Mouse (Mus musculus): ENCODE results near the gene Slc44a3. TPM values are rescaled to one million over a fixed set of nuclear protein-coding genes. Genes with fewer than 3 reads are reported as not detected.

Slc44a3 gene
- polyA plus RNA-seq, 1 experiment from 2014 or later: 6.9 TPM

GRCm38 (mm10) chr3:121526096-121527093 is 5.8 kb downstream of the Slc44a3 start:
- H3K36me3 ChIP-seq: no peaks in the 10 kb centered on the region
- no peaks in the 10 kb centered on the region for H3K4me1 ChIP-seq (replicated peaks)
- ATAC-seq (ENCODE audit: low read depth) (no peak), DNase-seq (no peak)
- H3K27me3 ChIP-seq: peaks cover 2% of the 10 kb centered on the region
- WGBS (ENCODE audit: insufficient replicate concordance): 52% methylated on average over 17 of the region's 17 CpGs
- no peak overlapping the region for H3K27ac ChIP-seq
- no peak overlapping the region for H3K9ac ChIP-seq
- H3K9me3 ChIP-seq (replicated peaks): no peaks in the 10 kb centered on the region
- no peak overlapping the region for H3K4me3 ChIP-seq (replicated peaks)
- H3K4me2 ChIP-seq: no peak overlapping the region

- H3K9me3 ChIP-seq (replicated peaks): no peaks in the 10 kb centered on the region
- no peak overlapping the region for H3K4me2 ChIP-seq
- DNase-seq: no peak
- ATAC-seq (ENCODE audit: low read depth): no peak
- 55% methylated on average over 10 of the region's 10 CpGs for WGBS (ENCODE audit: insufficient replicate concordance)
- H3K4me3 ChIP-seq (replicated peaks): no peak overlapping the region
- H3K4me1 ChIP-seq (replicated peaks): no peaks in the 10 kb centered on the region
- H3K36me3 ChIP-seq: no peaks in the 10 kb centered on the region
- H3K27ac ChIP-seq: no peak overlapping the region
- no peaks in the 10 kb centered on the region for H3K27me3 ChIP-seq
- no peak overlapping the region for H3K9ac ChIP-seq
Measured at GRCm38 (mm10) chr3:121521633-121522125, 10.5 kb downstream of the Slc44a3 start.

GRCm38 (mm10) chr3:121521123-121521522 is 11.1 kb downstream of the Slc44a3 start:
- no peak overlapping the region for H3K9ac ChIP-seq
- no peaks in the 10 kb centered on the region for H3K4me1 ChIP-seq (replicated peaks)
- H3K27me3 ChIP-seq: no peaks in the 10 kb centered on the region
- no peaks in the 10 kb centered on the region for H3K9me3 ChIP-seq (replicated peaks)
- H3K36me3 ChIP-seq: no peaks in the 10 kb centered on the region
- no peak for DNase-seq
- no peak overlapping the region for H3K27ac ChIP-seq
- H3K4me2 ChIP-seq: no peak overlapping the region
- no peak for ATAC-seq (ENCODE audit: low read depth)
- H3K4me3 ChIP-seq (replicated peaks): no peak overlapping the region
- 45% methylated on average over 3 of the region's 3 CpGs for WGBS (ENCODE audit: insufficient replicate concordance)

GRCm38 (mm10) chr3:121517030-121517429 is 15.2 kb downstream of the Slc44a3 start:
- DNase-seq (no peak), ATAC-seq (ENCODE audit: low read depth) (no peak)
- WGBS (ENCODE audit: insufficient replicate concordance): 72% methylated on average over 8 of the region's 8 CpGs

GRCm38 (mm10) chr3:121509141-121509540 is 23.1 kb downstream of the Slc44a3 start:
- H3K27me3 ChIP-seq: no peaks in the 10 kb centered on the region
- H3K36me3 ChIP-seq: no peaks in the 10 kb centered on the region
- H3K4me2 ChIP-seq: no peak overlapping the region
- peaks cover 3% of the 10 kb centered on the region for H3K4me1 ChIP-seq (replicated peaks)
- H3K9me3 ChIP-seq (replicated peaks): no peaks in the 10 kb centered on the region
- no peak for DNase-seq
- H3K9ac ChIP-seq: no peak overlapping the region
- 18% methylated on average over 5 of the region's 5 CpGs for WGBS (ENCODE audit: insufficient replicate concordance)
- no peak overlapping the region for H3K4me3 ChIP-seq (replicated peaks)
- ATAC-seq (ENCODE audit: low read depth): no peak
- H3K27ac ChIP-seq: no peak overlapping the region

More at GRCm38 (mm10) chr3:121517030-121517429, 15.2 kb downstream of the Slc44a3 start:
- no peak overlapping the region for H3K4me2 ChIP-seq
- H3K9me3 ChIP-seq (replicated peaks): no peaks in the 10 kb centered on the region
- no peaks in the 10 kb centered on the region for H3K36me3 ChIP-seq
- H3K4me1 ChIP-seq (replicated peaks): no peaks in the 10 kb centered on the region
- no peaks in the 10 kb centered on the region for H3K27me3 ChIP-seq
- H3K27ac ChIP-seq: no peak overlapping the region
- no peak overlapping the region for H3K9ac ChIP-seq
- H3K4me3 ChIP-seq (replicated peaks): no peak overlapping the region

- peaks cover 3% of the 10 kb centered on the region for H3K4me1 ChIP-seq (replicated peaks)
- 81% methylated on average over 14 of the region's 14 CpGs for WGBS (ENCODE audit: insufficient replicate concordance)
- no peak for DNase-seq
- no peak overlapping the region for H3K9ac ChIP-seq
- H3K36me3 ChIP-seq: no peaks in the 10 kb centered on the region
- no peak overlapping the region for H3K4me2 ChIP-seq
- H3K27ac ChIP-seq: no peak overlapping the region
- H3K27me3 ChIP-seq: no peaks in the 10 kb centered on the region
- ATAC-seq (ENCODE audit: low read depth): no peak
- no peak overlapping the region for H3K4me3 ChIP-seq (replicated peaks)
- H3K9me3 ChIP-seq (replicated peaks): no peaks in the 10 kb centered on the region
Measured at GRCm38 (mm10) chr3:121507678-121508077, 24.5 kb downstream of the Slc44a3 start.

- H3K4me1 ChIP-seq (replicated peaks): peaks cover 3% of the 10 kb centered on the region
- H3K4me3 ChIP-seq (replicated peaks): no peak overlapping the region
- H3K4me2 ChIP-seq: no peak overlapping the region
- H3K9me3 ChIP-seq (replicated peaks): no peaks in the 10 kb centered on the region
- DNase-seq: no peak
- H3K36me3 ChIP-seq: no peaks in the 10 kb centered on the region
- H3K27ac ChIP-seq: no peak overlapping the region
- no peaks in the 10 kb centered on the region for H3K27me3 ChIP-seq
- ATAC-seq (ENCODE audit: low read depth): no peak
- H3K9ac ChIP-seq: no peak overlapping the region
- WGBS (ENCODE audit: insufficient replicate concordance): 63% methylated on average over 7 of the region's 7 CpGs
Measured at GRCm38 (mm10) chr3:121506756-121507155, 25.4 kb downstream of the Slc44a3 start.

GRCm38 (mm10) chr3:121506175-121506574 is 26.0 kb downstream of the Slc44a3 start:
- 79% methylated on average over 8 of the region's 8 CpGs for WGBS (ENCODE audit: insufficient replicate concordance)
- H3K27ac ChIP-seq: no peak overlapping the region
- ATAC-seq (ENCODE audit: low read depth): no peak
- no peak for DNase-seq
- no peak overlapping the region for H3K4me3 ChIP-seq (replicated peaks)
- no peak overlapping the region for H3K4me2 ChIP-seq
- peaks cover 3% of the 10 kb centered on the region for H3K4me1 ChIP-seq (replicated peaks)
- no peaks in the 10 kb centered on the region for H3K36me3 ChIP-seq
- H3K9ac ChIP-seq: no peak overlapping the region
- no peaks in the 10 kb centered on the region for H3K9me3 ChIP-seq (replicated peaks)
- H3K27me3 ChIP-seq: no peaks in the 10 kb centered on the region

GRCm38 (mm10) chr3:121504927-121505487 is 27.2 kb downstream of the Slc44a3 start:
- Histone ChIP-seq H3K9ac (no peak overlapping the region), H3K27ac (no peak overlapping the region), H3K9me3 (replicated peaks) (no peaks in the 10 kb centered on the region), H3K4me1 (replicated peaks) (peaks cover 7% of the 10 kb centered on the region), H3K27me3 (no peaks in the 10 kb centered on the region), H3K4me3 (replicated peaks) (no peak overlapping the region), H3K36me3 (no peaks in the 10 kb centered on the region), H3K4me2 (no peak overlapping the region)
- WGBS (ENCODE audit: insufficient replicate concordance): 62% methylated on average over 8 of the region's 8 CpGs
- ATAC-seq (ENCODE audit: low read depth): no peak
- DNase-seq: no peak

- ATAC-seq (ENCODE audit: low read depth) (no peak), DNase-seq (no peak)
- H3K4me3 ChIP-seq (replicated peaks): no peak overlapping the region
- no peaks in the 10 kb centered on the region for H3K36me3 ChIP-seq
- peaks cover 4% of the 10 kb centered on the region; the same call in 1 of the 2 replicates for H3K4me1 ChIP-seq (replicated peaks)
- no peaks in the 10 kb centered on the region for H3K9me3 ChIP-seq (replicated peaks)
- H3K27ac ChIP-seq: no peak overlapping the region
- no peak overlapping the region for H3K4me2 ChIP-seq
- WGBS (ENCODE audit: insufficient replicate concordance): 54% methylated on average over 5 of the region's 5 CpGs
- no peak overlapping the region for H3K9ac ChIP-seq
- no peaks in the 10 kb centered on the region for H3K27me3 ChIP-seq
Measured at GRCm38 (mm10) chr3:121500734-121501133, 31.5 kb downstream of the Slc44a3 start.

- no peak overlapping the region for H3K27ac ChIP-seq
- H3K4me1 ChIP-seq (replicated peaks): peaks cover 4% of the 10 kb centered on the region; the same call in 1 of the 2 replicates
- no peak overlapping the region for H3K4me2 ChIP-seq
- H3K36me3 ChIP-seq: 0 out of 2 replicates have a peak, but pooled peaks cover 3% of the 10 kb centered on the region
- ATAC-seq (ENCODE audit: low read depth) (0 out of 2 replicates have a peak, but pooled peaks have one; percentile 31), DNase-seq (peak; percentile 48)
- H3K27me3 ChIP-seq: no peaks in the 10 kb centered on the region
- no peak overlapping the region for H3K4me3 ChIP-seq (replicated peaks)
- 22% methylated on average over 10 of the region's 10 CpGs for WGBS (ENCODE audit: insufficient replicate concordance)
- no peak overlapping the region for H3K9ac ChIP-seq
- H3K9me3 ChIP-seq (replicated peaks): no peaks in the 10 kb centered on the region
Measured at GRCm38 (mm10) chr3:121500225-121500624, 32.0 kb downstream of the Slc44a3 start.

Data from liver, embryonic 13.5 days (tissue).